Mouse (Mus musculus) T-helper 1 cell (primary cell): ENCODE data around the gene 1700008O03Rik.

Experiments used
- in situ Hi-C: fragments of 300-600 bp; cut with MboI, MseI; formaldehyde crosslinking; loops from one replicate; pipeline ENCODE4 v1.15.1; 2025; ENCODE audit warnings: high pct_unique_total_duplicates

The 1700008O03Rik gene

GRCm38 (mm10) chr7:44378290-44378689 lies 7.3 kb downstream of the 1700008O03Rik start:
- in situ Hi-C loops = no loop called here

DNA sequence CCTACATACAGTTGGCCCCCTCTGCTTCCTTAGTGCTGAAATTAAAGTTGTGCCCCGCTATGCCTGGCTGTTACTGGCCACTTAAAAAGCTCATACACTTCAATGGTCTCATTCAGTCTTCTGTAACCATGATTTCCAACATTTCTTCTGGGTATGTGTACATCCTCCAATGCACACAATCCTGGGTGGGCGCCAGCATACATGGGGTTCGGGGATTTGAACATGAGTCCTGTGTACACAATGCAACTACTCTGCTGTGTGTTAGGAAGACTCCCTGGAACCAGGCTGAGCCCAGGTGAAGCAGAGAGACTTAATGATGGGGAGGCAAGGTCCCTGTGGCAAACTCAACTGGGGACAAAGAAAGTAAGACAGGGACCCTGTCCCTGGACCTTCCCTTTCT lies 9.8 kb downstream of the 1700008O03Rik start:
- in situ Hi-C loops = no loop called here

GRCm38 (mm10) chr7:44375207-44375606 lies 10.4 kb downstream of the 1700008O03Rik start:
- in situ Hi-C loops = no loop called here

DNA sequence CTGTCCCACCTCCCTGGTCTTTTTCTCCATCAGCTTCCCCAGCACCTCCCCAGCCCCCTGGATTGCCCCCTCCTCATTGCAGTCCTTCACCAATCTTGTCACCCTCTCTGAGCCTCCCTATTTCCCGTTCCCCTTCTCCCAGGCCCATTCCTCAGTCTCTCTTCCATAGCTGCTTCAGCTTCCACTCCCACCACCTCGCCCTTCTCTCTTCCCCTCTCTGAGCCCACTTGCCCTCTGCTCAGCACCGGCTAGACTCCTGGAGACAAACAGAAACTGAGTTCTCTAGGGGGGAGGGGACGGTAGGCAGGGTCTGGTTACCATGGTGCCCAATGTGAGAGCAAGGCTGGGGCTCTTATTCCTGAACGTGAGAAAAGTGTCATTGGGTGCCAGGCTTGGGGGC lies 10.9 kb downstream of the 1700008O03Rik start:
- in situ Hi-C loops = no loop called here

GRCm38 (mm10) chr7:44373889-44374652 lies 11.5 kb downstream of the 1700008O03Rik start:
- in situ Hi-C loops = no loop called here

- in situ Hi-C loops = no loop called here
These were observed 12.2 kb downstream of the 1700008O03Rik start for GRCm38 (mm10) chr7:44373460-44373859.

DNA sequence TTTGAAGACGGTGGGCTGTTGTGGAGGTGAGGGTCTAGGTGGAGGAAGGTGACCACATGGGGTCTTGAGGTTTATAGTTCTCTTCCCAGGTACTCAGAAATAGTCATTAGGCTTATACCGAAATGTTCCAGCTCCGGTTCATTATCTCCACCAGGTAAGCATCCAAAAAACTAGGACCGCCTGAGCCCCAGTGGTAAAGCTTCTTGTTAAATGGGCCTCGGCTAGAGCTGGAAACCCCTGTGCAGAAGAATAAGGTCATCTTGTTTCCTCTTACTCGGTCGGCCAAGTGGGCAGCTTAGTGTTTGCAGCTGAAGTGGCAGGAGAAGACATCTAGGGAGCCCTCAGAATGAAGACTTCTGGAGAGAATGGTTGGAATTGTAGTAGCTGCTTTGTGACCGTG lies 12.9 kb downstream of the 1700008O03Rik start:
- in situ Hi-C loops = no loop called here

DNA sequence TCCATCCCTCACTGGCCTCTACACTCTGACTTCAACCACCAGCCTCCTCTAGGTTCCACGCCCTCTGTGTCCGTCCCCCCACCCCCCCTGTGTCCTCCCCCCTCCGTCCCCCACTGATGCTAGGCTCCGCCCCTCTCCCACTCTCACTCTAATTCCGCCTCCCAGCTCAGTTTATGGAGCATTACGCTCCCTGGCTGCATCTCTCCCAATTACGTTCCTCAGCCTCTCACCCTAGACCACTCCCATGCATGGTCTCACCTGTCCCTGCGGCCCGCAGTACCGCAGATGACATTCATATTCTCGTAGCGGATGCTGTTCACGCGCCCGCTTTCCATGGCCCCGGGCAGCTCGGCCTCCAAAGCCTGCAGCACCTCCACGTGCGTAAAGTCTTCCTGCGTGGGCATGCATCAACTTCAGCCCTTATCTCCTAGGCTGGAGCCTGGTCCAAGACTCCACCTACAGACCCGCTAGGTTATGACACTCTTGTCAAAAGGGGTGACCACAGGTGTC lies 24.8 kb downstream of the 1700008O03Rik start:
- in situ Hi-C loops = no loop called here

DNA sequence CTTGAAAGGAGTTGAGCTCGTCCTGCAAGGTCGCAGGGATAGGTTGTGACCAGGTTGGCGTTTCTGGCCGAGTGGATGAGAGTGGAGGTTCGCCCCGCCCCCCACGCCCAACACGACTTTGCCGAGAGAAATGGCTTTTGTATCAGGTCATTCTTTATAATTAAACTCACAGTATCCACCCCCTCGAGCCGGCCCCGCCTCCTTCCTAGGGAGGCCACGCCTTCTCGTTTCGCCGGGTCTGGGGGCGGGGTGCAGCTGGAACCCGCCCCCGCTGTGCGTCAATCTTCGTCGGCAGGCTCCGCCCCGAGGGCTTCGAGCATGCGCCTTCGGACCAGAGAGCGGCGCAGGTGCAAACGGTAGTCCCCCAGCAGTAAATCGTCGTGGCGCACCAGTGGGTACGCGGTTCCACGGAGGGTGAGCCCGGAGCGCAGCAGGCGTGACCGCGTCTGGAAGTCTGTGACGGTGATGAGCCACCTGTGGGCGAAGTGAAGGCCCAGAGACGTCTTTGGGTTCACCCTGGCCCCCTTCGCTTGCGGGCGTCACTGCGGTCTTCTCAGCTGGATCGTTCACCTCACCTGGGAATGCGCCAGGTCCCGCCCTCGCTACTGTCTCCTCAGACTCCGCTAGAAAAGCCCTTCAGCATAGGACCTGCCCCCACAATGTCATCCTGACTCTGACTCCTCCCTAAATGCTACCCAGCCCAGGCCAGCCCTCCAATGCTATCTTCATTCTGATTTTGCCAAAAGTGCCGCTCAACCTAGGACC lies 25.5 kb downstream of the 1700008O03Rik start:
- in situ Hi-C loops = no loop called here

DNA sequence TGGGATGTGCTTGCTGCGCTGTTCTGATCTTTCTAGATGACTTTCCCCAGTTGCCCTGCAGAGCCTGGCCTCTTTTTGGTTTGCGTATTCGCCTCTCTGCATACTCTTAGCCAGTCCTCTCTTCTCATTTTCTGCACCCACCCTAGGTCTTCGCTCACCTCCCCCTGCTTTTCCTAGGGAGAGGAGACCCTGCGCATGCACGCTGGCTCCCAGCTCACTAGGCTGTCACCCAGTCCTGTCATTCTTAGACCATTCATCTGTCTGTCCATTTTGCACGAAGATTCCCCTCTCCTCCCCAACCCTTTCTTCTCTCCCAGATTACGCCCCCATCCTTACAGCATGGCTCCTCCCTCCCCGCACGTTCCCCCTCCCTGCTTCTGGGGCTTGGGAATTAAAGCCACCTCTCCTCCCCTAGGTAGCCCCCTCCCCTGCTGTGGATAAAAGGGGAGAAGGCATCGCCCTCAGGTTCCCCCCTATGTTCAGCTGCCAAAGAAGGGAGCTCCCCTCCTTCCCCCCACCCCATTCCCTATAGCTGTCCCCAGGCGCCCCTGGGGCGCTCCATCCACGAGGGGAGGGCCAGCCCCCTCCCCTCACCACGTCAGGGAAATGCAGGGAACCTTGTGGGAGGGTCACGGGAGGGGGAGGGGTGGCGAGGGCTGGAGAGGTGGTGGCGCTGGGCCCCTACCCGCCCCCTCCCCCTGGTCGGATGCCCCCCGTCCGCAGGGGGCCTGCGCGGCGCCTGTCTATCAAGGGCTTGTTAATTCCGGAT lies 26.6 kb downstream of the 1700008O03Rik start:
- in situ Hi-C loops = no loop called here

DNA sequence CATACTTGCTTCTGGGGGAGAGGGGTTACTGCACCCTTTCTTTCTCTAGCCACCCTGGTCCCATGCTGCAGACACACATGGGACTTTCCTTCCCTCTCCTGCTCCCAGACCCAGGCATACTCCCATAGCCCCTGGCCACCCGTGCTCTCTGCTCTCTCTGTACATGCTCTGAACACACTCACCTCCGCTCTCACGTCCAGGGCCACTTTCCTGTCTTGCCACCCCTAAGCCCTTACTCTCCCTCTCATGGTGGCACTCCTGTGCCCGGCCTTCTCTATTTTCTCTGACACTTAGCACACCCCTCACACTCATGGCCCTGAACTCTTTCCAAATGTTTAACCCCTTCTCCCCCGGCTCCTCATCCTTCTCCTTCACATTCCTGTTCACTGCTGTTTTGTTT lies 27.6 kb downstream of the 1700008O03Rik start:
- in situ Hi-C loops = no loop called here

GRCm38 (mm10) chr7:44357531-44357930 lies 28.1 kb downstream of the 1700008O03Rik start:
- in situ Hi-C loops = no loop called here

DNA sequence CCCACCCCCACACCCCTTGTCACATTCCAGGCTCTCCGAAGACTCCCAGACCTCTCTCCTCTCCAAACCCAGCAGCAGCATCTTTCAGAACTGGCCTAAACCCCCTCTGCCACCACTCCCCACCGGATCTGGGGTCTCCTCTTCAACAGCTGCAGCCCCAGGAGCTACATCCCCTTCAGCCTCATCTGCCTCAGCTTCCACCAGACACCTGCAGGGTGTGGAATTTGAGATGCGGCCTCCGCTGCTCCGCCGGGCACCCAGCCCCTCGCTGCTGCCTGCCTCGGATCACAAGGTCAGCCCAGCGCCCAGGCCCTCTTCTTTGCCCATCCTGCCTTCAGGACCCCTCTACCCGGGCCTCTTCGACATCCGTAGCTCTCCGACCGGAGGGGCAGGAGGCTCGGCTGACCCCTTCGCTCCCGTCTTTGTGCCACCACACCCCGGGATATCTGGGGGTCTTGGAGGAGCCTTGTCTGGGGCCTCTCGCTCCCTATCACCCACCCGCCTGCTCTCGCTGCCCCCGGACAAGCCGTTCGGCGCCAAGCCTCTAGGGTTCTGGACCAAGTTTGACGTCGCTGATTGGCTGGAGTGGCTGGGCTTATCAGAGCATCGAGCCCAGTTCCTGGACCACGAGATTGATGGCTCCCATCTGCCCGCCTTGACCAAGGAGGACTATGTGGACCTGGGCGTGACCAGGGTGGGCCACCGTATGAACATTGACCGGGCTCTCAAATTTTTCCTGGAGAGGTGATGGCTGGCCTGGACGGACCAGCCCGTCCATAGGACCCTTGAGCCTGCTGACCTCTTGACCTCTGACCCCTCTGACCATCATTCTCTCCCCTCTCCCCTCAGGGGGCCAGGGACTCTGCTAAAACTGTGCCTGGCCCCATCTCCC lies 28.8 kb downstream of the 1700008O03Rik start:
- in situ Hi-C loops = no loop called here

DNA sequence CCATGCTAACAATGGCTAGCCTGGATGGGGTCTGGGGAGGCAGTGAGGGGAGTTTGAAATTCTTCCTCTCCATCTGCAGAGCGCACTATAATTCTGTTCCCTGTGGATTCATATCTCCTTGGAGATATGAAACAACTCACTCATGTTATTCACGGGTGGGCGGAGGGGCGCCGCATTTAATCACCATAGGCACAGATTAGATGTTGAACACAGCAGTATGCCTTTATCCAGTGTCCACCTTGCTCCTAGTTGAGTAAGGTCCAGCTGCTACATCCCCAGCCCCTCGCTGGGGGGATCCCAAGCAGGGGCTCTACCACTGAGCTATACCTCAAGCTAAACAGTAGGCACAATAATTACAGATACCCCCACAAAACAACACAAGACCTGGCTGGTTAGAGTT lies 30.2 kb downstream of the 1700008O03Rik start:
- in situ Hi-C loops = no loop called here

- in situ Hi-C loops = loop anchor here (5.0 kb wide), 1 partner anchor 86 kb away; no protein-coding TSS in a partner anchor
These were observed 31.8 kb downstream of the 1700008O03Rik start for GRCm38 (mm10) chr7:44353601-44354340.

DNA sequence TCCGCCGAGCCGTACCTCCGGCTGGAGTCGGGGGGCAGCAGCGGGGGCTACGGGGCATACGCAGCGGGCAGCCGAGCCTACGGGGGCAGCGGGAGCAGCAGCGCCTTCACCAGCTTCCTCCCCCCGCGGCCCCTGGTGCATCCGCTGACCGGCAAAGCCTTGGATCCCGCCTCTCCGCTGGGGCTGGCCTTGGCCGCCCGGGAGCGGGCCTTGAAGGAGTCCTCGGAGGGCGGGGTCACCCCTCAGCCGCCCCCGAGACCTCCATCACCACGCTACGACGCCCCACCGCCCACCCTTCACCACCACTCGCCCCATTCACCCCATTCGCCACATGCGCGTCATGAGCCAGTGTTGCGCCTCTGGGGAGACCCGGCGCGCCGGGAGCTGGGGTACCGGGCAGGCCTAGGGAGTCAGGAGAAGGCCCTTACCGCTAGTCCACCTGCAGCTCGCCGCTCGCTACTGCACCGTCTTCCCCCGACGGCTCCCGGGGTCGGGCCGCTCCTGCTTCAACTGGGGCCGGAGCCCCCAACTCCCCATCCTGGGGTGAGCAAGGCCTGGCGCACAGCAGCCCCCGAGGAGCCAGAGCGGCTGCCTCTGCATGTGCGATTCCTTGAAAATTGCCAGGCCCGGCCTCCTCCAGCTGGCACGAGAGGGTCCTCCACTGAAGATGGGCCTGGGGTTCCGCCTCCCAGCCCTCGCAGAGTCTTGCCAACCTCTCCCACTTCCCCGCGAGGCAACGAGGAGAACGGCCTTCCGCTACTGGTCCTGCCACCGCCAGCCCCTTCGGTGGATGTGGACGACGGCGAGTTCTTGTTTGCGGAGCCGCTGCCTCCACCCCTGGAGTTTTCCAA lies 32.6 kb downstream of the 1700008O03Rik start:
- in situ Hi-C loops = loop anchor here (5.0 kb wide), 1 partner anchor 86 kb away; no protein-coding TSS in a partner anchor

- in situ Hi-C loops = loop anchor here (5.0 kb wide), 1 partner anchor 85 kb away; no protein-coding TSS in a partner anchor
These were observed 33.5 kb downstream of the 1700008O03Rik start for GRCm38 (mm10) chr7:44351881-44352749.
